13 mouse cellular contexts compared by ENCODE assay signal in the genomic region with DNA sequence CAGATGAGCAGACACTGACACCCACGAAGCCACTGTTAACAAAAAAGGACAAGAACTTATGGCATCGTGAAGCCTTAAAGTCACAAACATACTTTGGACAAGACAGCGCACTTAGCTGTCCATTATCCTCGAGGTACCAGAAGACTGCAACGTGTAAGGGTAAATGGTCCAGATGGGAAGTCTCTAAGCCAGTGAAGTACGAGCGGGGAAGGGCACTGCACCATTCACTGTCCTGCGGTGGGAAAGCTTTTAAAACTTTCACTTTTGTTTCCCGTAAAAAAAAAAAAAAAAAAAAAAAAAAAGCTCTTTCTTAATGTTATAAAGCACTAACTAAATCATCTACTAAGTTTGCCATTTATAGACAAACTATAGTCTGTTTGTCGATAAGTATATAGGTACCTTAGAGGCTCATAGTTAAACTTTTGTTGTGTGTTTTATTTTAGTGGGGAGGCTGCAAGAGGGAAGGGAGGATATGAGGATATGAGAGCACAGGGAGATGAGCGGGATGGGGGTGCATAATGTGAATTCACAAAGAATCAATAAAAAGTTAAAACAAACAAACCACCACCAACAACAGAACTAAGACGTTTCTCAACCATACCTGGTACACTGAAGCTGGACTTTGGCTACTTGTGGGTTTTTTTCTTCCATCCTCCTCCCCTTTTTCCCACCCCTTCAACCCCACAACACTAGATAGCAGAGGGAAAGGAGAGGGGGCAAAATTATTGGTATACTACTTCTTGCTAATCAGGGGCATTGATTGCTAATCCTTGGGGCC.
"Had no signal": no experiment of that assay in that cellular context is flagged by ENCODE, and none has a peak within 500 bp of the region (broad histone marks: within the 10 kb centered on the region; RNA-seq: fewer than 3 reads in every experiment).

No protein-coding gene starts in this region.

- H3K4me3 ChIP-seq: limb, embryonic 15.5 days; midbrain, embryonic 10.5 days; myocyte; neural tube, embryonic 12.5 days; stomach, embryonic 15.5 days had no signal

- H3K36me3 ChIP-seq: limb, embryonic 15.5 days; midbrain, embryonic 10.5 days; neural tube, embryonic 12.5 days; stomach, embryonic 15.5 days had no signal

- H3K4me1 ChIP-seq: midbrain, embryonic 10.5 days; neural tube, embryonic 12.5 days; stomach, embryonic 15.5 days had no signal

- H3K9me3 ChIP-seq: limb, embryonic 15.5 days; midbrain, embryonic 10.5 days; neural tube, embryonic 12.5 days; stomach, embryonic 15.5 days had no signal

- DNase-seq: kidney, adult 8-10 months; kidney, postnatal 36 days; lung, adult 18-20 months; midbrain, embryonic 14.5 days; thymus, adult 2 months; thymus, postnatal 25 days had no signal

- H3K9ac ChIP-seq: limb, embryonic 15.5 days; neural tube, embryonic 12.5 days; stomach, embryonic 15.5 days had no signal

- H3K4me2 ChIP-seq: limb, embryonic 15.5 days; neural tube, embryonic 12.5 days; stomach, embryonic 15.5 days had no signal

- ATAC-seq: intestine, postnatal 0 days had no signal

- H3K27me3 ChIP-seq: limb, embryonic 15.5 days; neural tube, embryonic 12.5 days; stomach, embryonic 15.5 days had no signal

- H3K27ac ChIP-seq: kidney, postnatal 0 days; limb, embryonic 15.5 days; midbrain, embryonic 10.5 days; neural tube, embryonic 12.5 days; stomach, embryonic 15.5 days had no signal
